Mouse (Mus musculus): ENCODE results near the gene Irx2.

Gene Irx2

GRCm38 (mm10) chr13:72636331-72636851 lies 7.8 kb downstream of the Irx2 start:
- no peak for DNase-seq (ENCODE audit: low spot score in 2 of 2)

DNA sequence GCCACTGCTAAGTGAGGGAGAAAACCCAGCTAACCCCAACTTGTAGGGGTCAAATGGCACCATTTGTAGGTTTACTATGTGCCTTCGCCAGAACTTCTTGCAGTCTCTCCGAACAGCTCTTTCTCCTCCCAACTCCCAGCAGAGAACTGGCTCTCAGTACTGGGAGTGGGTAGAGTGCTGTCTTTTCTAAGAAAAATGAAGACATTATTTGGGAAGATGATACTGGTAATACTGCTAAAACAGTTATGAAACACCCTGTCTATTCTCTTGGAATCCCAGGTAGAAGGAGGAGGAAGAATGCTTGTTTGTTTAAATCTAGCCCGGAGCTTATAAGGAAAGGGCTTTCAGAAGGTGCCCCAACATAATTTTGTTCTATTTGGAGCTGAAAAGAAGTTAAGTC lies 8.9 kb downstream of the Irx2 start:
- no peak for DNase-seq (ENCODE audit: low spot score in 2 of 2)

DNA sequence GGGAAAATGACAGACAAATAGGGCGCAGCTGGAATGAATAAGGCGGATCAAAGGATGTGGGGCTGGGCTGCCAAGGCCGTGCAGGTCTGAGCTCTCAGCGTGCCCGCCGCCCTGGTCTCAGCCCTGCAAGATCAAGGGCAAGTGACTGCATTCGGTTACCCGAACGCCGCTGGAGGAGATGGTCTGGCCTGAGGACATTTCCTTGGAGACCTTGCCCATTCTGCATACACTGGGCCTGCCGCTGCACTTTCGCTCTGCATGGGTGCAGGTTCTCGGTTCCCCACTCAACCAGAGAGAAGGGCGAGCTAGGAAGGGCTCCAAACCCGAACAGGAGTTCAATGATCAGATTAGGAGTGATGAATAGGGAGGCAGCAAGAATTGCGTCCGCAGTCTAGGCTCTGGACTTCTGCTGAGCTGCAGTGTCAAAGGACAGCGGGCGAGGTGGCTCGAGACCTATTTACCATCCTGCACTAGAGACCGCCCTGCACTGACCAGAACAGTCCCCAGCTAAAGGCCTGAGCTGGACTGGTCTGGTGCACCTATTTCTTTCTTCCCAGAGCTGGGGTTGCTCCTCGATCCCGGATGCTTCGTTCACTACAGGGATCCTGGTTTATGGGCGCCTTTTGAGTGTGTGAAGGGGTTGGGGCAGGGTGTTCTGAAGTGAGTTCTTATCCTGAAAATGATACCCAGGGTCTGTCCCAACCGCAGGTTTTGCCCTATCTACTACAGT lies 9.9 kb downstream of the Irx2 start:
- DNase-seq (ENCODE audit: low spot score in 2 of 2): no peak

GRCm38 (mm10) chr13:72639441-72640130 lies 11.0 kb downstream of the Irx2 start:
- DNase-seq (ENCODE audit: low spot score in 2 of 2): no peak

- no peak for DNase-seq (ENCODE audit: low spot score in 2 of 2)
Observed at GRCm38 (mm10) chr13:72640131-72640521, 11.5 kb downstream of the Irx2 start.

GRCm38 (mm10) chr13:72656447-72656846 lies 27.8 kb downstream of the Irx2 start:
- no peak for DNase-seq (ENCODE audit: low spot score in 2 of 2)

DNA sequence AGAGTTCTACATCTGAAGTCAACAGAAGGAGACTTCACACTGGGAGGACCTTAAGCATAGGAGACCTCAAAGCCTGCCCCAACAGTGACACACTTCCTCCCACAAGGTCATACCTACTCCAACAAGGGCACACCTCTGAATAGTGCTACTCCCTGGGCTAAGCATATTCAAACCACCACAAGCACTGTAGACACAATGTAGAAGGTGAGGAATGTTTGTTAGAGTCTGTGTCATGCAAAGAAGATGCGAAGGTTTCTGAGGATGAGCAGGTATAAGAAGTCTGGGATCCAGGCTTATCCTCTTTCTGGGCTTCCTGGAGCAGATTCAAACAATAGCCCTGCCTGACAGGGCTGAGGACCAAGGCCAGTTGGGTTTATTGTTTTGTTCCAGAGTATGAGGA lies 47.2 kb downstream of the Irx2 start:
- no peak for DNase-seq (ENCODE audit: low spot score in 2 of 2)

All from urinary bladder, postnatal 4 days (tissue).